Mouse (Mus musculus): ENCODE measurements around the gene Atp6ap1. TPM values are rescaled to one million over a fixed set of nuclear protein-coding genes. Genes with fewer than 3 reads are reported as not detected.

Atp6ap1 gene
- polyA plus RNA-seq, 1 experiment from 2014 or later: 229 TPM

GRCm38 (mm10) chrX:74298348-74298747 lies 1.5 kb downstream of the Atp6ap1 start:
- no peak overlapping the region for H3K4me2 ChIP-seq (ENCODE audit: low read length)
- 82% methylated on average over 1 of the region's 1 CpGs for WGBS

GRCm38 (mm10) chrX:74299721-74300120 lies 2.8 kb downstream of the Atp6ap1 start:
- no peaks in the 10 kb centered on the region for H3K27me3 ChIP-seq (replicated peaks; ENCODE audit: control insufficient read depth, insufficient read depth, low read length)
- H3K36me3 ChIP-seq (ENCODE audit: control insufficient read depth, insufficient read depth): peaks cover 3% of the 10 kb centered on the region; the same call in 1 of the 2 replicates
- H3K27ac ChIP-seq (ENCODE audit: low read length): no peak overlapping the region
- no peak for ATAC-seq
- H3K4me2 ChIP-seq (ENCODE audit: low read length): no peak overlapping the region
- H3K9ac ChIP-seq (replicated peaks; ENCODE audit: low read depth, low read length): no peak overlapping the region
- peaks cover 12% of the 10 kb centered on the region for H3K4me1 ChIP-seq (replicated peaks; ENCODE audit: control insufficient read depth, insufficient read depth, low read length)
- WGBS: 86% methylated on average over 3 of the region's 3 CpGs
- no peaks in the 10 kb centered on the region for H3K9me3 ChIP-seq (ENCODE audit: control insufficient read depth, low read length)
- H3K4me3 ChIP-seq (replicated peaks; ENCODE audit: low read length): no peak overlapping the region

More at GRCm38 (mm10) chrX:74298348-74298747, 1.5 kb downstream of the Atp6ap1 start:
- Histone ChIP-seq H3K9me3 (ENCODE audit: control insufficient read depth, low read length) (no peaks in the 10 kb centered on the region), H3K4me3 (replicated peaks; ENCODE audit: low read length) (no peak overlapping the region), H3K4me1 (replicated peaks; ENCODE audit: control insufficient read depth, insufficient read depth, low read length) (peaks cover 12% of the 10 kb centered on the region), H3K9ac (replicated peaks; ENCODE audit: low read depth, low read length) (no peak overlapping the region), H3K27me3 (replicated peaks; ENCODE audit: control insufficient read depth, insufficient read depth, low read length) (no peaks in the 10 kb centered on the region), H3K27ac (ENCODE audit: low read length) (no peak overlapping the region), H3K36me3 (ENCODE audit: control insufficient read depth, insufficient read depth) (peaks cover 3% of the 10 kb centered on the region; the same call in 1 of the 2 replicates)
- ATAC-seq: no peak

GRCm38 (mm10) chrX:74304867-74305700 lies 8.2 kb downstream of the Atp6ap1 start, which contains the start of gene Gdi1:
Gene Gdi1 (plus strand): TSS chrX:74304998.
- peak within 1 kb of the TSS; percentile 67 for H3K4me3 ChIP-seq (replicated peaks; ENCODE audit: low read length)
- H3K9ac ChIP-seq (replicated peaks; ENCODE audit: low read depth, low read length): peak within 1 kb of the TSS; percentile 76
- ATAC-seq: peak; percentile 84
- H3K27me3 ChIP-seq (replicated peaks; ENCODE audit: control insufficient read depth, insufficient read depth, low read length): no peaks in the 10 kb centered on the region
- H3K4me1 ChIP-seq (replicated peaks; ENCODE audit: control insufficient read depth, insufficient read depth, low read length): peaks cover 11% of the 10 kb centered on the region
- no peaks in the 10 kb centered on the region for H3K9me3 ChIP-seq (ENCODE audit: control insufficient read depth, low read length)
- H3K27ac ChIP-seq (ENCODE audit: low read length): peak within 1 kb of the TSS; percentile 96
- peaks cover 6% of the 10 kb centered on the region; the same call in 1 of the 2 replicates for H3K36me3 ChIP-seq (ENCODE audit: control insufficient read depth, insufficient read depth)
- H3K4me2 ChIP-seq (ENCODE audit: low read length): peak within 1 kb of the TSS; percentile 70
- 18% methylated on average over 41 of the region's 41 CpGs for WGBS

- H3K4me2 ChIP-seq (ENCODE audit: low read length): peak within 1 kb of the TSS; percentile 70
- peaks cover 5% of the 10 kb centered on the region for H3K4me1 ChIP-seq (replicated peaks; ENCODE audit: control insufficient read depth, insufficient read depth, low read length)
- WGBS: 20% methylated on average over 50 of the region's 59 CpGs
- peaks cover 2% of the 10 kb centered on the region; the same call in 1 of the 2 replicates for H3K36me3 ChIP-seq (ENCODE audit: control insufficient read depth, insufficient read depth)
- H3K4me3 ChIP-seq (replicated peaks; ENCODE audit: low read length): peak within 1 kb of the TSS; percentile 69
- H3K27ac ChIP-seq (ENCODE audit: low read length): peak within 1 kb of the TSS; percentile 88
- peak; percentile 97 for ATAC-seq
- peak within 1 kb of the TSS; percentile 68 for H3K9ac ChIP-seq (replicated peaks; ENCODE audit: low read depth, low read length)
- no peaks in the 10 kb centered on the region for H3K27me3 ChIP-seq (replicated peaks; ENCODE audit: control insufficient read depth, insufficient read depth, low read length)
- H3K9me3 ChIP-seq (ENCODE audit: control insufficient read depth, low read length): no peaks in the 10 kb centered on the region
Measured at GRCm38 (mm10) chrX:74312540-74313464, 15.9 kb downstream of the Atp6ap1 start, which contains the start of gene Fam50a. Gene Fam50a (plus strand): TSS chrX:74313033.

GRCm38 (mm10) chrX:74328725-74329161 lies 31.8 kb downstream of the Atp6ap1 start, which contains the start of gene Plxna3:
Gene Plxna3 (plus strand): TSS chrX:74329066.
- Histone ChIP-seq H3K9ac (replicated peaks; ENCODE audit: low read depth, low read length) (peak within 1 kb of the TSS; percentile 72), H3K4me1 (replicated peaks; ENCODE audit: control insufficient read depth, insufficient read depth, low read length) (peaks cover 32% of the 10 kb centered on the region), H3K9me3 (ENCODE audit: control insufficient read depth, low read length) (no peaks in the 10 kb centered on the region), H3K27ac (ENCODE audit: low read length) (peak within 1 kb of the TSS; percentile 92), H3K36me3 (ENCODE audit: control insufficient read depth, insufficient read depth) (no peaks in the 10 kb centered on the region), H3K4me2 (ENCODE audit: low read length) (peak within 1 kb of the TSS; percentile 71), H3K4me3 (replicated peaks; ENCODE audit: low read length) (peak within 1 kb of the TSS; percentile 48), H3K27me3 (replicated peaks; ENCODE audit: control insufficient read depth, insufficient read depth, low read length) (no peaks in the 10 kb centered on the region)
- ATAC-seq: peak; percentile 91
- 22% methylated on average over 20 of the region's 30 CpGs for WGBS

- H3K9ac ChIP-seq (replicated peaks; ENCODE audit: low read depth, low read length): peak overlapping the region; percentile 72
- peaks cover 35% of the 10 kb centered on the region for H3K4me1 ChIP-seq (replicated peaks; ENCODE audit: control insufficient read depth, insufficient read depth, low read length)
- no peaks in the 10 kb centered on the region for H3K27me3 ChIP-seq (replicated peaks; ENCODE audit: control insufficient read depth, insufficient read depth, low read length)
- H3K36me3 ChIP-seq (ENCODE audit: control insufficient read depth, insufficient read depth): no peaks in the 10 kb centered on the region
- WGBS: 25% methylated on average over 10 of the region's 10 CpGs
- peak overlapping the region; percentile 92 for H3K27ac ChIP-seq (ENCODE audit: low read length)
- peak overlapping the region; percentile 71 for H3K4me2 ChIP-seq (ENCODE audit: low read length)
- peak; percentile 60 for ATAC-seq
- peak overlapping the region; percentile 48 for H3K4me3 ChIP-seq (replicated peaks; ENCODE audit: low read length)
- H3K9me3 ChIP-seq (ENCODE audit: control insufficient read depth, low read length): no peaks in the 10 kb centered on the region
Measured at GRCm38 (mm10) chrX:74329215-74329671, 32.3 kb downstream of the Atp6ap1 start.

GRCm38 (mm10) chrX:74330166-74330930 lies 33.5 kb downstream of the Atp6ap1 start:
- H3K36me3 ChIP-seq (ENCODE audit: control insufficient read depth, insufficient read depth): no peaks in the 10 kb centered on the region
- H3K4me2 ChIP-seq (ENCODE audit: low read length): peak overlapping the region; percentile 71
- peaks cover 35% of the 10 kb centered on the region for H3K4me1 ChIP-seq (replicated peaks; ENCODE audit: control insufficient read depth, insufficient read depth, low read length)
- no peaks in the 10 kb centered on the region for H3K9me3 ChIP-seq (ENCODE audit: control insufficient read depth, low read length)
- ATAC-seq: no peak
- peak overlapping the region; percentile 72 for H3K9ac ChIP-seq (replicated peaks; ENCODE audit: low read depth, low read length)
- 21% methylated on average over 2 of the region's 2 CpGs for WGBS
- H3K27me3 ChIP-seq (replicated peaks; ENCODE audit: control insufficient read depth, insufficient read depth, low read length): no peaks in the 10 kb centered on the region
- peak overlapping the region; percentile 92 for H3K27ac ChIP-seq (ENCODE audit: low read length)
- H3K4me3 ChIP-seq (replicated peaks; ENCODE audit: low read length): peak overlapping the region; percentile 48

GRCm38 (mm10) chrX:74352645-74353466 lies 56.0 kb downstream of the Atp6ap1 start:
- peak; percentile 58 for ATAC-seq
- Histone ChIP-seq H3K27ac (ENCODE audit: low read length) (peak overlapping the region; percentile 31; the same call in 1 of the 2 replicates), H3K4me1 (replicated peaks; ENCODE audit: control insufficient read depth, insufficient read depth, low read length) (peaks cover 4% of the 10 kb centered on the region; the same call in 1 of the 2 replicates), H3K9me3 (ENCODE audit: control insufficient read depth, low read length) (no peaks in the 10 kb centered on the region), H3K4me3 (replicated peaks; ENCODE audit: low read length) (peak overlapping the region; percentile 49), H3K36me3 (ENCODE audit: control insufficient read depth, insufficient read depth) (no peaks in the 10 kb centered on the region), H3K4me2 (ENCODE audit: low read length) (peak overlapping the region; percentile 64), H3K9ac (replicated peaks; ENCODE audit: low read depth, low read length) (peak overlapping the region; percentile 57), H3K27me3 (replicated peaks; ENCODE audit: control insufficient read depth, insufficient read depth, low read length) (no peaks in the 10 kb centered on the region)
- 24% methylated on average over 13 of the region's 13 CpGs for WGBS

Data from forebrain, embryonic 16.5 days (tissue).